Mouse (Mus musculus): ENCODE measurements around the gene Adarb2.
A peak's percentile ranks its signal among the peaks of the same experiment; 100 is the strongest.

Adarb2 gene

DNA sequence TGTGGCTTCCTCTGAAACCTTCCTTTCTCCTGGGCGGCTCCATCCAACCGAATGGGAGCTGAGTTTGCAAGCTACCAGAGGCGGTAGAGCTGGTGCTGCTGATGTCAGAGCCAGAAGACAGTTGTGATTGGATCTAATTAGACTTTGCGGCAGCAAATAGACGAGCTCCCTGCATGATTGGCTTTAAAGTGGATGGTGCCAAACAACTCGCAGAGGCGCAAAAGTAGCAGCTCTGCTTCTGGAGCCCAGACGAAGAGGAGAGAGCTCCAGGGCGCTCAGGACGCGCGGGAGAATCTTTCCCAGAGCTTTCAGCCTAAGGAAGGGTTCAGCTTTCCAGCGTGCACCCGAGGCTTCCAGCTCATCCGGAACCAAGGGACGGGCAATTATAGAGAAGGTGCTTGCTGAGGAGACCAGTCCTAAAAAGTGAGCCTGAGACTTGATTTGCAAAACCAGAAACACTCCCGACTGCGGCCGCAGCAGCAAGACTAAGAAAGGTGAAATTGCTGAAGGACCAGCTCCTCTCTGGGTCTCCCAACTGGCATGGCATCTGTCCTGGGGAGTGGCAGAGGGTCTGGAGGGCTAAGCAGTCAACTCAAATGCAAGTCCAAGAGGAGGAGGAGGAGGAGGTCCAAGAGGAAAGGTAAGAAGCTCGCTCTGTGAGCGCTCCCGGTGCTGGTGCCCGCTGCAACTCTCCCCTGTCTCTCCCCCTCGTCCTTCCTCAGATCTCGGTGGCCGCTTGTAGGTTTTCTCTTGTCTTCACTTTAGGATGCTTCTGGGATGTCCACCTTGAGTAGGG lies at the start of gene Adarb2:
Gene Adarb2, plus strand, starts transcription at position 186 of the 796 bp plus-strand sequence.
- DNase-seq (ENCODE audit: low read depth, low spot score): peak; percentile 85

DNA sequence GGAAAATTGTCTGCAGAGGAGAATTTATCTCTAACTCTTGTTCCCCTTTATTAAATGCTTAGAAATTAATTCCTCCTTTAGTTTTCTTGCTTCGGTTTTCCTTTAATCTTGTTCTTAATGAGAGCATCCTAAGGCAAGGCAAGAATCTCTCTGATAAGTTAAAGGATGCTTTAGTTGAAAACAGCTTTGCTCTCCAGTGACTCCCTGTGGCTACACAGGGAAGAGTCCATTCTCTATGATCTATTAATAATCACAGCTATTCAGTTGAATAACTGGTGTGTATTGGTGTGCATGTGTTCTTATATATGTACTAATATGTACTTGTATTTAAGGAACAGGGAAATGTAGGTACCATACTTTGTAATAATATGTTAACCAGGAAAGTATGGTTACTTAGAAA lies 28.9 kb upstream of the Adarb2 start:
- peak; percentile 10 for DNase-seq (ENCODE audit: low read depth, low spot score)

DNA sequence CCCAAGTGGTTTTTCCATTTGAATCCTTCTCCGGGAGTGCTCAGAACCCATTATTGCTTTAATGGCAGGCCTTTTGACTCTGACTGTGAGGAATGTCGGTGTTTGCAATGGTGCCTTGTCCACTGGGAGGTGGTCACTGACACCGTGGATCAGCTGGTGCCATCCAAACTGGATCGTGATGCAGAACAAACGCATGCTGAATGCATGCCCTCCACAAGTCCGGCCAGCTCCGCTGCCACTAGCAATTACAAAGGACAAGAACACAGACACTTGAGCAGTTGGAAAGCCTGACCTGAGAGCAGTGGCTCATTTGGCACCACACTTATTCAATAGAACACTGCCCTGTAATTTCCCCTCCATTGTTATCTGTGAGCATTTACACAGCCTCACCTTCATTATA lies 10.7 kb upstream of the Adarb2 start:
- no peak for DNase-seq (ENCODE audit: low read depth, low spot score)

DNA sequence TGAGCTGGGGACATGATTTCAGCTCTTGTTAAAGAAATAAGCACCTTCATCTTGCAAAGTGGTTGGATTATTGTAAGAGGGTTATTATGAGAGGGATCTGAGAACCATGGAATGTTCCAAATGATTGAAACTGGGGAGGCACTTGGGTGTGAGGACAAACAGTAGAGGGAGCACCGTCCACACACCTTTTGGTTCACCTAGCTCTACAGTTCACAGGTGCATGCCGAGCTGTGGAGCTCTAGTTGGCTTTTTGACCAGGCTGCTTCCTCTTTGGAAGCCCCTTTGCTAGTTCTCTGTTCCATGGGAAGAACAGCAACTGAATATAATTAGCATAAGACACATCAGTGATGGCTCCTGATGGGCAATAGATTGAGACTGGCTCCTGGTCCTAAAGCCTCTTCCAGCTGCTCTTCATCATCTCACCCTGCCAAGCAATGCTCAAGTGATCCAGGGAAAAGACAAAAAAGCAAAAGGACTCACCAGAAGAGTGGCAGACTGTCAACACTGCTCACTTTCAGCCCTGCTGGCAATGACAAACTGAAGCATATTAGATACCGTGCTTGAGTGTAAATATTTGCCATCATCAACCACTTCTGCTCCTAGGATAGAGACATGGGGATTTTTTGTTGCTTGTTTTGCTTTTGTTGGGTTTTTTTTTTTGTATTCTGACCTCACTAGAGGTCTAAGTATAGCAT lies 3.3 kb upstream of the Adarb2 start:
- no peak for DNase-seq (ENCODE audit: low read depth, low spot score)

DNA sequence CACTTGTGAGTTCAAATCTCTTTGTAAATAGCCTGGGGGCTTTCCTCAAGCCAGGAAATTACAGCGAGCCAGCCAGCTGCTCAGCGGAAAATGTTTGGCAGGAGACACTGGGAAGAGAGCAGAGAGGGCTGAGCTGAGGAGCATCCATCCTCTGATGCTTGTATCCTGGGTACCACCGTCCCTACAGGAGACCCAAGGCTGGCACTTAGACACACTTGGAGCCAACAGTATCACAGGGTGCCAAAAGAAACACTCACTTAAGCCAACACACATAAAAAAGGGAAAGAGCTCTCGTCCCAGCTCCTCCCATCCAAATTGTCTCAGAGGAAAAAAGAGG lies 779 bp downstream of the Adarb2 start:
- no peak for DNase-seq (ENCODE audit: low read depth, low spot score)

- no peak for DNase-seq (ENCODE audit: low read depth, low spot score)
These were observed 4.7 kb downstream of the Adarb2 start for GRCm38 (mm10) chr13:8207337-8207736.

- no peak for DNase-seq (ENCODE audit: low read depth, low spot score)
These were observed 8.1 kb downstream of the Adarb2 start for GRCm38 (mm10) chr13:8210776-8211175.

DNA sequence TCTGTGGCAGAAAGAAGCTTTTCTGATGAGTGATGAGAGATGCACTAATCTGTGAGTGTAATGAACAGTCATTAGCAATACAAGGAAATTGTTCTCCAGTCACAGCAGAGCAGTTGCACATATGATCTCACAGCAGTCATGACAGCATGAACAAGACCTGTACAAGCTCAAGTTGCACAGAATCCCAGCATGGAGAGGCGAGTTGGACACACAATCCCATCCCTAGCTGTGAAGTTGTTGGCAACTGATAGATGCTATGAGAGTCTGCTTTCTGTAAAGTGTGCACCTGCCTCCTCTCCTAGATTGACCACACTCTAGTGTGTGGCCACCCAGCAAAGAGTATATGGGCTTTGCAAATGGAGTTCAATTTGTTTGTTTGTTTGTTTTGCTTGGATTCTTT lies 36.2 kb downstream of the Adarb2 start:
- no peak for DNase-seq (ENCODE audit: low read depth, low spot score)

DNA sequence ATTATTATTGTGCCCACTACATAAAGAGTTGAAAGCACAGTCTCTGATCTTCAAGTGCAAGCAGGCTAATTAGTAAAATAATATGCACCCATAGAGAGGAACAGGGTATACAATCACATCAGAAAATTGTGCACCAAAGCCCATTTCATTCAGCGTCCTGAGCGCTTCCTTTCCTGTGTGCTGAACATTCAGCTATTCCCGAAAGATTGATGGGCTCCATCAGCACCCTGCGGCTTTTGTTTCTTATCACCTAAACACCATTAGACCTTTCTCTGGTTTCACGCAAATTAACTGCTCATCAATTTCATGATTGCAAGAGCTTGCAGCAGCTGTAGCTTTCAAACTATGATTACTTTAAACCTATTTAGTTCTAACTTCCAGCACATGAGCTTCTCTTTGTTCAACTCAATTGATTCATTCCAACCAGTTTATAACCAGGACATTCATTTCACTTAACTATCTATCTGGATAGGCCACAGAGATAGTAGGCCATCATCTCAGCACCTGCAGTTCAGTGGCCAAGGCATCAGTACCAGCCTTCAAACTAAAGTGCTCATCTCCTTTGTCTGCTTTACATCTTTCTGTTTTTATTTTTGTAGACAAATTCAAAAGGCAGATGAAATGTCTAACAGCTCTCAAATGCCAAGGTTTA lies 45.5 kb downstream of the Adarb2 start:
- DNase-seq (ENCODE audit: low read depth, low spot score): no peak

DNA sequence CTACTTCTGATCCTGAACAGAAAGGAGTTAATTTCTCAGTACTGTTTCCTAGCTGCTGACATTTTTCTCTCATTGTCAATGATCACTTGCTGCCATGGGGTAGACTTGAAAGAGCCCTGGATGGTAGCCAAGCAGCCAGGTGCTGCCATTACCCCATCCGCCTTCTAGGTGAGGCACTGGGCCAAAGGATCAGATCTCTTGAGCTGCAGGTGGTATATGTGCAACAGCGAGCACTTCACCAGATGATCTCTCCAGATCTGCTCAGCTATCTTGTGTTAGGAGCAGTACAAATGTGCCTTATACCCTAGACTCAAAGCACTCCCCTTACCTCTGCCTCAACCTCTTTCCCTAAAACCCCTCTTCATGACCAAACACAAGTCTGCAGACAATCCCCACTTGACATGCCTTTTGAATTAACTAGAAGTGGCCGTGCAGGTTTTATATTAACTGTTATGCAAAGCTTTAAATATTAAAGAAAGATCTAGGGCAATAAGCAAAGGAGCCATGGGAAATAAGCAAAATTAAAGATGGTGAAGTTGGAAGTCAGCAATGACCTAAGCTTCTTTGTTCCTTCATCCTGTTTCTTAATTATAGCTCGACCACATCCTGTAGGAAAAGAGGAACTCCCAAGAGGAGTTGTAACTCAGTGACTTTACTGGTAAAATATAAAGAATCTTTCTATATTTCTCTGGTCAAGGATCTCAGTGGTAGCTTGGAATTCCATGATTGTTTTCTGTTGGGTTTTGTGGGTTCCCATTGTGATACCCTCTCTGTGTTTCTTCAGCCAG lies 69.7 kb downstream of the Adarb2 start:
- no peak for DNase-seq (ENCODE audit: low read depth, low spot score)

- no peak for DNase-seq (ENCODE audit: low read depth, low spot score)
These were observed 80.5 kb downstream of the Adarb2 start for GRCm38 (mm10) chr13:8283116-8283515.

- no peak for DNase-seq (ENCODE audit: low read depth, low spot score)
These were observed 113.9 kb downstream of the Adarb2 start for GRCm38 (mm10) chr13:8316347-8317141.

DNA sequence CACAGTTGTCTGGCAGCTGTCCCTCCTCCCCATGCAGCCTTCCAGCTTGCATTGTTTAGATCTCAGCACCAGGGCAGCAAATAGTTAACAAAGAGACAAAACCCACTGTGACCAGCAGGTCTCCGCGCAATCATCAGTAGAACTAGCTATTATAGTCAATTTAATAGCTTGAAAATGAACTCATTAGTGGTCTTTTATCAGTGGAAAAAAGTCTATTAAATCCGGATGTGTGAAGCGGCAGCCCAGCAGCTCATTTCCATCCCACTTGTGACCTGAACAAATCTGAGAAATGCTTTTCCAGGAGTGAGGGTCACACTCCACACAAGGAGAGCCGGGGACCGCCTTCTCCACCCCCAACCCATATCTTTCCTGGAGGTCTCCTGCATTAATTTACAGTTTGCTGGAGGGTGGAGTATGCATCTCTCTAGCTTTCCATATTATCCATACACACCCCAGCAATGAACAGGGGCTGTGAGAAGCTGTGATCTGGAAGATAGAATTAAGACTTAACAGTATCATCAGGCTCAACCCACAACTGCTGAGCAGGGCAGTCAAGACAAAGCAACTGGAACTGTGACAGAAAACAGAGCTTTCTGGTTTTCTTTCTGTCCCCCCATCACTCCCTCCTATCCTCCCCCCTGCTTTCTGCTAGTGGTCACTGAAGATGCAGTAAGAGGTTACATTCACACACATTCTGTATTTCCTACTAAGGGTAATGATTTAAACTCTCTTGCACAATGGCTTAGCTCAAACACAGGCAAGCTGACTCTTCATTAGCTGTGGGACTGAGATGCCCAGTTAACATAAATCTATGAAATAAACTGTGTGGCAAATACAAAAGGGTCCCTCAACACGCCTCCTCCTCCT lies 131.2 kb downstream of the Adarb2 start:
- DNase-seq (ENCODE audit: low read depth, low spot score): no peak

DNA sequence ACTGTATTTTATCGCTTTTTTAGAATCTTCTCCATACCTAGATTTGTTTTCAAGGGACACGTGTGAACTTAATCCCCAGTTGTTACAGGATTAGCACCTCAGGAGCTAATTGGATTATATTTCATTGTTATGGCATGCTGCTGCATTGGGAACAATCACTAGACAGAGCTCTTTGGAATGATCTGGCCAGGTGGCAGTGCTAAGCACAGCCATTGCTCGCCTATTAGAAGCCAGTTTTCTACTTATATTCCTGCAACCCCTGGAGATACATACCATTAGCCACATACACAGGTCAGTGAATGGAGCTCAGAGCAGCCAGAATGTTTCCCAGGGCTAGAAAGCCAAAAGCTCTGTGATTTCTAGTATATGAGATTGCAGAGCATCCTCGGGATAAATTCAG lies 131.9 kb downstream of the Adarb2 start:
- DNase-seq (ENCODE audit: low read depth, low spot score): no peak

- no peak for DNase-seq (ENCODE audit: low read depth, low spot score)
These were observed 138.6 kb downstream of the Adarb2 start for GRCm38 (mm10) chr13:8341086-8341807.

GRCm38 (mm10) chr13:8347147-8347546 lies 144.5 kb downstream of the Adarb2 start:
- DNase-seq (ENCODE audit: low read depth, low spot score): no peak

GRCm38 (mm10) chr13:8352341-8352740 lies 149.7 kb downstream of the Adarb2 start:
- no peak for DNase-seq (ENCODE audit: low read depth, low spot score)

DNA sequence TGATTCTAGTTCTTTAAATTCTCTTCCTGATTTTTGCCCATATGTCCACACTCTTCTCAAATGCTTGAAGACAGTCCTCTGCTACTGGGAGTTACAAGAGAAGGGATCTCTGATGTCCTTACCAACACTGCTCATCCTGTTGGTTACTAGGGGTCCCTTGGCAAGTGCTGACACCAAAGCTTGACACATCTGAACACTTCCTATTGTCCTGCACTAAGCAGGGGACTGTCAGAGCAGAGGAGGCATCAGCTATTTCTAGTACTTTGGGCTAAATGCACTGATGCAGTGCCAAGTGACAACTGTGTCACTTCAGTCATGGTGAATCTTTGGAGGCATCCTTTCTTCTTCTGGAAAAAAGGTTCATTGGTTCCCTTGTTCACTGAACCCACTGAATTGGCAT lies 150.3 kb downstream of the Adarb2 start:
- no peak for DNase-seq (ENCODE audit: low read depth, low spot score)

GRCm38 (mm10) chr13:8365523-8365922 lies 162.9 kb downstream of the Adarb2 start:
- no peak for DNase-seq (ENCODE audit: low read depth, low spot score)

DNA sequence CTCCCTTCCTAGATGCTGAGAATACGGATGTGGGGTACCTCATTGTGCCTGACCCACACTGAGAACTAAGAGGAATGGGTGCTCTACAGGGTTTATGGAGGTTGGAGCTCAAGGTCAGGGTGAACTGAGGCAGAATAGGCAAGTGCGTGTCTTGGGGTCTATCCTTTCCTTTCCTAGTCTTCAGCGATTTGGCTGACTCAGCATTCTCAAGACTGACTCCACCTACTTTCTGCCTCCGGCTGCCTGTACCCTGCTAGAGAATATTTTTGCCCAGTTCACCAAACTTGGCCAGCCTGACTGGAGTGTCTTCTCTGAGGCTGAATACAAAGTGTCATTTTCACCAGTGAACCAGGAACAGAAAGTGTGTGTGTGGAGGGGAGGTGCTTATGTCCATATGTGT lies 163.4 kb downstream of the Adarb2 start:
- DNase-seq (ENCODE audit: low read depth, low spot score): no peak
